Mouse (Mus musculus) stomach, postnatal 0 days (tissue): Measurements from ENCODE around the gene Inava. TPM values are rescaled to one million over a fixed set of nuclear protein-coding genes. Genes with fewer than 3 reads are reported as not detected.
A peak's percentile ranks its signal among the peaks of the same experiment; 100 is the strongest.

Source experiments
- ATAC-seq: fragments of 200-750 bp; cut with Nextera tagmentation; 2 replicates; pipeline ENCODE4 v1.8.0; 2017; ENCODE audit not compliant: low FRiP score, low TSS enrichment
- DNase-seq: peaks from one replicate; pipeline ENCODE4 v3.0.0-alpha.2; 2016; ENCODE audit warnings: low spot score
- H3K27ac ChIP-seq: fragments of 300-500 bp; sonication (generic); replicated peaks from 2 replicates; pipeline ENCODE4 v1.5.1; 2014; ENCODE audit warnings: mild to moderate bottlenecking, control low read depth
- H3K27me3 ChIP-seq: fragments of 300-500 bp; sonication (generic); 2 replicates; pipeline ENCODE4 v1.6.1; 2014; ENCODE audit warnings: low read length; ENCODE audit not compliant: control insufficient read depth, insufficient read depth
- H3K36me3 ChIP-seq: fragments of 300-500 bp; sonication (generic); 2 replicates; pipeline ENCODE4 v1.6.1; 2014; ENCODE audit warnings: low read length, mixed read lengths; ENCODE audit not compliant: control insufficient read depth, insufficient read depth
- H3K4me1 ChIP-seq: fragments of 300-500 bp; sonication (generic); replicated peaks from 2 replicates; pipeline ENCODE4 v1.6.1; 2014; ENCODE audit warnings: antibody characterized with exemption; ENCODE audit not compliant: control insufficient read depth, insufficient read depth
- H3K4me2 ChIP-seq: fragments of 300-500 bp; sonication (generic); replicated peaks from 2 replicates; pipeline ENCODE4 v1.6.1; 2014; ENCODE audit warnings: low read depth, mild to moderate bottlenecking, control low read depth, moderate library complexity
- H3K4me3 ChIP-seq: fragments of 300-500 bp; sonication (generic); 2 replicates; pipeline ENCODE4 v1.5.1; 2014; ENCODE audit warnings: low read depth, low read length, control low read depth
- H3K9ac ChIP-seq: fragments of 300-500 bp; sonication (generic); 2 replicates; pipeline ENCODE4 v1.6.1; 2014; ENCODE audit warnings: mild to moderate bottlenecking, low read length, control low read depth, mixed read lengths
- H3K9me3 ChIP-seq: fragments of 300-500 bp; sonication (generic); 2 replicates; pipeline ENCODE4 v1.6.1; 2016; ENCODE audit warnings: low read length; ENCODE audit not compliant: control insufficient read depth
- CTCF ChIP-seq: IDR thresholded peaks from 2 replicates; pipeline ENCODE4 v1.5.1; 2016; ENCODE audit warnings: antibody characterized with exemption, low read depth, mild to moderate bottlenecking, moderate library complexity
- EP300 ChIP-seq: optimal IDR thresholded peaks from 2 replicates; pipeline ENCODE3; 2016; ENCODE audit warnings: antibody characterized with exemption
- WGBS: fragments of 180-500 bp; shearing (Covaris S2); extraction: QIAGEN DNeasy Blood & Tissue Kit; methylation state at CpG from one replicate; pipeline ENCODE4 v1.1.7; 2014; 5-methylcytosine and 5-hydroxymethylcytosine counted together
- polyA plus RNA-seq: library from polyadenylated mRNA; unstranded; fragments of >200 nt; fragmentation: Nextera tagmentation; extraction: Ambion mirVana; gene quantifications from 2 replicates; pipeline ENCODE4 v1.2.1, GENCODE M21; 2015

Inava gene
- polyA plus RNA-seq, 1 experiment from 2014 or later: 32.0 TPM

DNA sequence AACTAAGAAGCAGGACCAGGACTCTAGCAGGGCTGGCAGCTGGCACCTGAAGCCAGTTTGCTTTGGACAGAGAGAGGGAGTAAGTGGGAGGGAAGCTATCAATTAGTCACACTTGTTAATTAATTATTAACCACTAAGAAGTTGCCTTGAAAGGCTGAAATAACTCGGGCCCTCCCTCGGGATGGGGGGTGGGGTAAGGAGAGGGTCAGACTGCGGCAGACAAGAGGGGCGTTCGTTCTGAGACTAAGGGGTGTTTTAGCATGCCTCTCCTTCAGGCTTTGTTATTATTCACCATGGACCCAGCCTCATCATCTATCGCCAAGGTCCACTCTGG lies 5.1 kb downstream of the Inava start:
- Histone ChIP-seq H3K4me2 (peak overlapping the region; percentile 93), H3K4me1 (peaks cover 5% of the 10 kb centered on the region), H3K27me3 (no peaks in the 10 kb centered on the region), H3K27ac (peak overlapping the region; percentile 94), H3K36me3 (no peaks in the 10 kb centered on the region; the same call in 1 of the 2 replicates), H3K9ac (peak overlapping the region; percentile 55), H3K9me3 (no peaks in the 10 kb centered on the region), H3K4me3 (peak overlapping the region; percentile 40)
- no peak for TF ChIP-seq EP300
- TF ChIP-seq CTCF: no peak
- ATAC-seq (peak; percentile 6), DNase-seq (peak; percentile 79)
- WGBS: 29% methylated on average over 6 of the region's 6 CpGs

DNA sequence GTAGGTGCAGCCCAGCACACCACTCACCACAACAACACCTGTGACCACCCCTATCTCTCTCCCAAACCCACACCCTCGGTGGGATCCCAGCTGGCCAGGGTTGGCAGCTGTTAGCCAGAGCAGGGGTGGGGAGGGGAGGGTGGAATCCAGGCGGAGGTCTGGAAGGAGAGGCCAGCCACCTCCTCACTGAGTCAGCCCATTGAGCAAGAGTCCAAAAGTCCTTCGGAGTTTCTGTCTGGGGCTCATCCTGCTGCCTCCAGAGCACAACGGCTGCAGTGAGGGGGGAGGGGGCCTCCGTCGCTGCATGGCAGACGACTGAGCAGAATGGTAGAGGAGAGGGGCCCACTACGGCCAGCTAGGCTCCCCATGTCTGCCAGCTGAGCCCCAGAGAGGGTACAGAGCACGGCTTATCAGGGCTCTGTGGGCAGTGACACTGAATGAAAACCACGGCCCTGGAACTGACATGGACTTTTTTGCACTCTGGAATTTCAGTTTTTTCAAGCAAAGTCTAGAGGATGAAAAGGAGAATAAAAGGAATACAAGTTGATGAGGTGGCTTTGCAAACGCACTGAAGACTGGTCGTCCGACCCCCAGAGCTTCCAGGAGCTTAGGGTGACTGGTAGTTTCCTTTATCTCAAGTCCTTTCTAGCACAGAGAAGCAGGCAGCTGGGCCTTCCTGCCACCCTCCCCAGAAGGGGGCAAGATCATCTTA lies 5.6 kb downstream of the Inava start:
- peak; percentile 67 for ATAC-seq
- Histone ChIP-seq H3K27me3 (no peaks in the 10 kb centered on the region), H3K9ac (peak overlapping the region; percentile 55), H3K4me2 (peak overlapping the region; percentile 93), H3K27ac (peak overlapping the region; percentile 94), H3K9me3 (no peaks in the 10 kb centered on the region), H3K4me3 (peak overlapping the region; percentile 40), H3K36me3 (no peaks in the 10 kb centered on the region; the same call in 1 of the 2 replicates), H3K4me1 (peaks cover 5% of the 10 kb centered on the region)
- WGBS: 23% methylated on average over 13 of the region's 13 CpGs
- DNase-seq: peak; percentile 86
- TF ChIP-seq EP300: no peak
- TF ChIP-seq CTCF: no peak

DNA sequence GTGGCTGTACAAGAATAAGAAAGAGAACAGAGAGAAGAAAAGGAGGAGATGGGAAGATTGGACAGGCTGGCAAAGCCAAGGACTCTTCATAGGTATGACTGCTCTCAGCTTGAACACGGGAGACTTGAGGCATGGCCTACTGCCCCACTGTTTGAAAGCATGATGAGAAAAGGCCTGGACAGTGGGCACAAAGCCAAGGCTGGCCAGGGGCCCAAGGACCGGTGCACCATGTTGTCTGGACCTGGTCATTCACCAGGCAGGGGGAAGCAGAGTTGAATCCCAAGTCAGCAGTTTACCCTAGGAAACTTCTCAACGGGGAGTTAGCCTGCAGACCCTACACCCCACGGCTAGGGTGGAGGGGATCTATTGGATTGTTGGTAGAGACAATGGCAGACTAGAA lies 6.2 kb downstream of the Inava start:
- WGBS: 38% methylated on average over 4 of the region's 4 CpGs
- DNase-seq: peak; percentile 70
- no peaks in the 10 kb centered on the region; the same call in 1 of the 2 replicates for H3K36me3 ChIP-seq
- peak overlapping the region; percentile 93 for H3K4me2 ChIP-seq
- ATAC-seq: no peak
- peak overlapping the region; percentile 94 for H3K27ac ChIP-seq
- peak overlapping the region; percentile 40 for H3K4me3 ChIP-seq
- peak overlapping the region; percentile 38; the same call in 1 of the 2 replicates for H3K9ac ChIP-seq
- peaks cover 5% of the 10 kb centered on the region for H3K4me1 ChIP-seq
- TF ChIP-seq CTCF (no peak), EP300 (no peak)
- no peaks in the 10 kb centered on the region for H3K27me3 ChIP-seq
- no peaks in the 10 kb centered on the region for H3K9me3 ChIP-seq

DNA sequence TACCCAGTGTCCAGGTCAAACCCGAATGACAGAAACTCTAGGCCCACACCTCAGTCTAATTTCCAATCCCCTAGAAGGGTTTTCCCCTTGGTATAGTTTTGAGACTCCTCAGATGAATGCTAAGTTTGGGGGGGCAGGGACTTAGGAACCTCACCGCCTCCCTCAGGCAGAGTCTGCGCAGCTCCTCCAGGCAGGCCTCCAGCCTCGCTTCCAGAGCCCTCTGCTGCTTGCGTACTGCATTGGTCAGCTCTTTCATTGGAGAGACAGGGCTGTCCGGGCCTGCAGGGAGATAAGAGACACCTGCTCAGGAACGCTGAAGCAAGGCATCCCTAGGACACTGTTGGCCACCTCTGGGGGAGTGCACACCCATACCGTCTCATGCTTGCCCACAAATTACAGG lies 7.4 kb downstream of the Inava start:
- Histone ChIP-seq H3K27me3 (no peaks in the 10 kb centered on the region), H3K4me2 (no peak overlapping the region), H3K36me3 (no peaks in the 10 kb centered on the region; the same call in 1 of the 2 replicates), H3K9me3 (no peaks in the 10 kb centered on the region), H3K4me3 (no peak overlapping the region), H3K27ac (no peak overlapping the region), H3K4me1 (peaks cover 5% of the 10 kb centered on the region), H3K9ac (no peak overlapping the region)
- no peak for ATAC-seq
- TF ChIP-seq EP300 (no peak), CTCF (no peak)
- DNase-seq: no peak
- 77% methylated on average over 8 of the region's 8 CpGs for WGBS

DNA sequence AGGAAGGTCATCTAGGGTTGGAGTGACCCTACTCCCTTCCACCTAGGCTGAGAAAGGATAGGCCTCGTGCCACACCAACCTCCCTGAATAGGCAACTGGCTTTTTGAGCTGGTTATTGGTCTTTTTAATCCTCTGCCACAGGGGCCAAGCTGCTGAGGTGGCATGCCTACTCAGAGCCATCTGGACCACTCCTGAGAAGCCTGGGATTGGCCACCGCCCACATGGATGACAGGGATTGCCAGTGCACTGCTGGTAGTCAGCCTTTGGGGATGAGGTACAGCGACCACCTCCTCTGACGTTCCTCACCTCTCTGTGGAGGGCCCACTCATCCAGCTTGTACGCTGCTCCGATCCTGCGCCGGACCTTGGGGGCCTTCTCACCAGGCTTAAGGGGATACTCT lies 8.2 kb downstream of the Inava start:
- ATAC-seq (no peak), DNase-seq (no peak)
- Histone ChIP-seq H3K27ac (no peak overlapping the region), H3K27me3 (no peaks in the 10 kb centered on the region), H3K4me2 (no peak overlapping the region), H3K36me3 (no peaks in the 10 kb centered on the region; the same call in 1 of the 2 replicates), H3K9ac (no peak overlapping the region), H3K4me3 (no peak overlapping the region), H3K4me1 (peaks cover 8% of the 10 kb centered on the region), H3K9me3 (no peaks in the 10 kb centered on the region)
- WGBS: 84% methylated on average over 8 of the region's 8 CpGs
- TF ChIP-seq EP300 (no peak), CTCF (no peak)

DNA sequence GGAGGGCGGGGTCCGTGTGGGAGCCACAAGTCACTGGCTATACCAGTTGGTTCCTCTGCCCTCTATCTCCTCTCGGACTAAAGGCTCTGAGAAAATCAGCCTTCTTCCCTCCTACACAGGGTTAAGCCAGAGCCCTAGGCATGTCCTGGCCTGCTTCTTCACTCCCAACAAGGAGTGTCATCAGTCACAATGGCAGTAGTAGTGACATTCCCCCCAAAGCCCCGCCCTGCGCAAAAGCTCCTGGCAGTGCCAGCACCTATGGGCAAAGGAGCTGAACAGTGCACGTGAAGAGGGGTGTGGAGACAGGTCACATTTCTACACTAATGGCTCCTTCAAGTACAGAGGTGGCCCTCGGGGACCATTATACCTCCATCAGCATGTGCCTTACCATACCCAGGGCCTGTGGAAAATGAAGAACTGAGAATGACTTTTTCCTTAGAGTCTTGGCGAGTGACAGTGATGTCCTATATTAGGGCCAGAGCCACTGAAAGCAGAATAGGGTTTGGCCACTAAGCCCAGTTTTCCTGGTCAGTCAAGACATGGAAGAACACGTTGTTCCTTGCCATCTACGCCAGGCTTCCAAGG lies 10.2 kb downstream of the Inava start:
- H3K9ac ChIP-seq: no peak overlapping the region
- no peak overlapping the region for H3K4me2 ChIP-seq
- TF ChIP-seq EP300 (no peak), CTCF (no peak)
- H3K27me3 ChIP-seq: no peaks in the 10 kb centered on the region
- H3K9me3 ChIP-seq: no peaks in the 10 kb centered on the region
- H3K4me3 ChIP-seq: no peak overlapping the region
- peaks cover 12% of the 10 kb centered on the region for H3K4me1 ChIP-seq
- H3K36me3 ChIP-seq: no peaks in the 10 kb centered on the region; the same call in 1 of the 2 replicates
- H3K27ac ChIP-seq: peak overlapping the region; percentile 74
- 0 out of 2 replicates have a peak, but pooled peaks have one; percentile 5 for ATAC-seq
- DNase-seq: peak; percentile 51
- WGBS: 71% methylated on average over 10 of the region's 10 CpGs
